Mouse (Mus musculus): Measurements from ENCODE around the gene Olfr1211. TPM values are rescaled to one million over a fixed set of nuclear protein-coding genes. Genes with fewer than 3 reads are reported as not detected.

Olfr1211 gene
- not detected for polyA plus RNA-seq (2017; shearing (Covaris generic))

GRCm38 (mm10) chr2:88938011-88938410, at the start of gene Olfr1211:
Olfr1211 (minus strand) TSS chr2:88938111.

DNA sequence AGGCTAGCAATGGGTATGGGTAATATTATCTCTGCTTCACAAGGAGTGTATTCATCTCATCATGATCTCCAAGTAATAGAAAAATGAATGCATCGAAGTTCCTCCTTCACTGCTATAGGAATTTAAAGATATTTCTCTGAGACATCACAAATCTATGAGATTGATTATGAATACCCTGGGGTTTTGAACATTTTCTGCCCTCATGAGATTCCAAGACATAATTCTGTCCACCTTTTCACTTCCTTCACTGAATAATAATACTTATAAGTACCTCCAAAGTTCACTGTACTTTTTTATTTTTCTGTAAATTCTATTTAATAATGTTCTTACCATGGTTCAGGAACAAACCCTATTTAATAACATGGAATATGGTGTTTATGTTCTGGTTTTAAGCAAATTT, 42.3 kb upstream of the Olfr1211 start, which contains the start of gene Gm13762:
Gene Gm13762, minus strand, starts transcription at position 101 of the 400 bp plus-strand sequence.

GRCm38 (mm10) chr2:88953669-88954068, 15.8 kb upstream of the Olfr1211 start, which contains the start of gene Olfr1212:
Olfr1212 (plus strand) TSS chr2:88953969.

GRCm38 (mm10) chr2:88915057-88915456, 22.9 kb downstream of the Olfr1211 start, which contains the start of gene Olfr1209:
Olfr1209 (minus strand) TSS chr2:88915157.

GRCm38 (mm10) chr2:88902211-88902610, 35.7 kb downstream of the Olfr1211 start, which contains the start of gene Olfr1208:
Olfr1208 (minus strand) TSS chr2:88902311.

Other genes starting within 250 kb of the Olfr1211 start
- not detected for gene Olfr1195, start 248.9 kb downstream of the Olfr1211 start, polyA plus RNA-seq (2017; shearing (Covaris generic))
- not detected for gene Olfr1196, start 233.5 kb downstream of the Olfr1211 start, polyA plus RNA-seq (2017; shearing (Covaris generic))
- not detected for gene Olfr1197, start 205.7 kb downstream of the Olfr1211 start, polyA plus RNA-seq (2017; shearing (Covaris generic))
- gene Olfr1198, start 186.7 kb downstream of the Olfr1211 start, polyA plus RNA-seq (2017; shearing (Covaris generic)) = 0.16 TPM
- not detected for gene Olfr1199, start 177.6 kb downstream of the Olfr1211 start, polyA plus RNA-seq (2017; shearing (Covaris generic))
- gene Olfr1200, start 167.6 kb downstream of the Olfr1211 start, polyA plus RNA-seq (2017; shearing (Covaris generic)) = not detected
- not detected for gene Olfr1201, start 145.1 kb downstream of the Olfr1211 start, polyA plus RNA-seq (2017; shearing (Covaris generic))
- not detected for gene Olfr1202, start 123.6 kb downstream of the Olfr1211 start, polyA plus RNA-seq (2017; shearing (Covaris generic))
- not detected for gene Olfr1205, start 108.4 kb downstream of the Olfr1211 start, polyA plus RNA-seq (2017; shearing (Covaris generic))
- not detected for gene Olfr1204, start 88.8 kb downstream of the Olfr1211 start, polyA plus RNA-seq (2017; shearing (Covaris generic))
- gene Olfr1206, start 74.9 kb downstream of the Olfr1211 start, polyA plus RNA-seq (2017; shearing (Covaris generic)) = not detected
- not detected for gene Olfr1208, start 35.8 kb downstream of the Olfr1211 start, polyA plus RNA-seq (2017; shearing (Covaris generic))
- gene Olfr1209, start 23.0 kb downstream of the Olfr1211 start, polyA plus RNA-seq (2017; shearing (Covaris generic)) = not detected
- not detected for gene Olfr1212, start 15.9 kb upstream of the Olfr1211 start, polyA plus RNA-seq (2017; shearing (Covaris generic))
- gene Gm13762, start 42.2 kb upstream of the Olfr1211 start, polyA plus RNA-seq (2017; shearing (Covaris generic)) = not detected
- not detected for gene Olfr1214, start 54.5 kb upstream of the Olfr1211 start, polyA plus RNA-seq (2017; shearing (Covaris generic))
- gene Olfr1215, start 68.9 kb upstream of the Olfr1211 start, polyA plus RNA-seq (2017; shearing (Covaris generic)) = not detected
- gene Olfr1216, start 80.2 kb upstream of the Olfr1211 start, polyA plus RNA-seq (2017; shearing (Covaris generic)) = not detected
- not detected for gene Olfr1217, start 94.0 kb upstream of the Olfr1211 start, polyA plus RNA-seq (2017; shearing (Covaris generic))
- not detected for gene Olfr1218, start 123.1 kb upstream of the Olfr1211 start, polyA plus RNA-seq (2017; shearing (Covaris generic))
- gene Olfr1219, start 145.4 kb upstream of the Olfr1211 start, polyA plus RNA-seq (2017; shearing (Covaris generic)) = not detected
- gene Olfr1220, start 168.7 kb upstream of the Olfr1211 start, polyA plus RNA-seq (2017; shearing (Covaris generic)) = not detected
- not detected for gene Olfr1221, start 179.2 kb upstream of the Olfr1211 start, polyA plus RNA-seq (2017; shearing (Covaris generic))
- gene Olfr1222, start 194.9 kb upstream of the Olfr1211 start, polyA plus RNA-seq (2017; shearing (Covaris generic)) = not detected
- gene Olfr1223, start 213.4 kb upstream of the Olfr1211 start, polyA plus RNA-seq (2017; shearing (Covaris generic)) = not detected
- gene Olfr1224-ps1, start 226.0 kb upstream of the Olfr1211 start, polyA plus RNA-seq (2017; shearing (Covaris generic)) = not detected
- not detected for gene Olfr1225, start 236.6 kb upstream of the Olfr1211 start, polyA plus RNA-seq (2017; shearing (Covaris generic))